Mouse (Mus musculus): ENCODE measurements around the gene Pyroxd2.

- TF ChIP-seq CTCF (IDR thresholded peaks at IDR 0.05; ENCODE audit: borderline replicate concordance, insufficient read depth, low read depth, low read length) (no peak), POLR2A (IDR thresholded peaks at IDR 0.05; ENCODE audit: borderline replicate concordance, insufficient read depth, low read length) (no peak)
Observed at GRCm38 (mm10) chr19:42678191-42678590, 74.4 kb downstream of the Pyroxd2 start.

Measured in cerebellum, adult 2 months (tissue).